ENCODE assay signal across 8 mouse cellular contexts in genomic region chr10:21668976-21669375, GRCm38 (mm10).
DNase-seq lines count a peak whose midpoint lies in the region; ATAC-seq and TF ChIP-seq lines count a peak whose summit lies in the region.

No protein-coding gene starts in this region.

- H3K9me3 ChIP-seq in E14TG2a.4 (ENCODE audit: low read length), result no peaks in the 10 kb centered on the region
- H3K9me3 ChIP-seq in limb, embryonic 15.5 days, result no peaks in the 10 kb centered on the region; the same call in 1 of the 2 replicates

- TF ChIP-seq CTCF in E14TG2a.4 (conservative IDR thresholded peaks at IDR 0.05; ENCODE audit: low read length), result no peak

- 43% methylated on average over 17 of the region's 17 CpGs for WGBS in limb, embryonic 15.5 days

- H3K36me3 ChIP-seq in E14TG2a.4 (ENCODE audit: insufficient read depth, low read length), result no peaks in the 10 kb centered on the region
- no peaks in the 10 kb centered on the region for H3K36me3 ChIP-seq in limb, embryonic 15.5 days

- no peaks in the 10 kb centered on the region for H3K27me3 ChIP-seq in E14TG2a.4 (ENCODE audit: insufficient read depth, low read length)
- no peaks in the 10 kb centered on the region for H3K27me3 ChIP-seq in limb, embryonic 15.5 days

- no peak for ATAC-seq in limb, embryonic 15.5 days (ENCODE audit: insufficient number of reproducible peaks, low FRiP score, low TSS enrichment, low read depth)
- ATAC-seq in granulocyte monocyte progenitor cell, adult 5-6 weeks (replicated peaks; ENCODE audit: poor library complexity, severe bottlenecking), result no peak

- intact Hi-C loops in heart, postnatal 36 days (cut with DNase I), result loop anchor here (2.0 to 5.0 kb wide), 2 partner anchors 67 to 326 kb away; no protein-coding TSS in a partner anchor

- H3K4me1 ChIP-seq in E14TG2a.4 (replicated peaks; ENCODE audit: low read depth, low read length), result peaks cover 19% of the 10 kb centered on the region
- H3K4me1 ChIP-seq in brown adipose tissue, adult 24 weeks (ENCODE audit: control insufficient read depth, insufficient read depth, insufficient read length, low read length), result no peaks in the 10 kb centered on the region
- peaks cover 6% of the 10 kb centered on the region for H3K4me1 ChIP-seq in limb, embryonic 15.5 days

- H3K4me2 ChIP-seq in limb, embryonic 15.5 days, result 0 out of 2 replicates have a peak overlapping the region, but pooled peaks have one; percentile 12

- H3K4me3 ChIP-seq in E14TG2a.4 (replicated peaks; ENCODE audit: low read length), result peak overlapping the region; percentile 26
- H3K4me3 ChIP-seq in brown adipose tissue, adult 24 weeks (ENCODE audit: insufficient read depth, low read depth, low read length), result peak overlapping the region; percentile 44
- no peak overlapping the region for H3K4me3 ChIP-seq in limb, embryonic 15.5 days

- H3K27ac ChIP-seq in brown adipose tissue, adult 24 weeks (replicated peaks; ENCODE audit: low read depth, low read length), result peak overlapping the region; percentile 99
- H3K27ac ChIP-seq in limb, embryonic 15.5 days, result peak overlapping the region; percentile 62; the same call in 1 of the 2 replicates

- H3K9ac ChIP-seq in limb, embryonic 15.5 days, result no peak overlapping the region

- DNase-seq in heart, postnatal 36 days, result peak; percentile 35 to 40
- no peak for DNase-seq in frontal cortex, postnatal 14 days (ENCODE audit: low spot score in 2 of 2)
- no peak for DNase-seq in layer of hippocampus, adult 9-11 months
- DNase-seq in spleen, postnatal 10 days (ENCODE audit: low spot score in 2 of 2), result no peak

Comparison
In these comparisons a context has a peak if more than half of its experiments do, and no peak if none do; other contexts are left out.
1. DNase-seq: peak in heart, postnatal 36 days (2 of 2); none in frontal cortex, postnatal 14 days (0 of 2), layer of hippocampus, adult 9-11 months (single experiment) and spleen, postnatal 10 days (0 of 2).